Mouse (Mus musculus) heart, adult 2 months (tissue): ENCODE measurements at regions not wholly inside any gene's neighbourhood (a gene's known extent, or its start where the extent isn't known, plus 50 kb on each side); places are given as distances from the start of the nearest gene placed in this dataset.

Source experiments
- DNase-seq, 2 experiments: peaks; one replicate each; pipeline ENCODE4 v3.0.0; 2021
- H3K27ac ChIP-seq: fragments of 200-600 bp; 2 replicates; pipeline ENCODE4 v1.8.1; 2022
- H3K27me3 ChIP-seq: fragments of 200-500 bp; 2 replicates; pipeline ENCODE4 v1.6.1; 2012; ENCODE audit warnings: mild to moderate bottlenecking, low read length, inconsistent platforms, mixed read lengths; ENCODE audit not compliant: control insufficient read depth, insufficient read depth
- H3K36me3 ChIP-seq: fragments of 200-500 bp; 2 replicates; pipeline ENCODE4 v1.6.1; 2012; ENCODE audit warnings: low read length, inconsistent platforms; ENCODE audit not compliant: control insufficient read depth, insufficient read depth
- H3K4me1 ChIP-seq: fragments of 200-500 bp; 2 replicates; pipeline ENCODE4 v1.6.1; 2011; ENCODE audit warnings: low read length; ENCODE audit not compliant: control insufficient read depth, insufficient read depth
- H3K4me3 ChIP-seq: fragments of 200-600 bp; 2 replicates; pipeline ENCODE4 v1.8.1; 2022
- H3K79me2 ChIP-seq: fragments of 200-500 bp; replicated peaks from 2 replicates; pipeline ENCODE4 v1.6.1; 2012; ENCODE audit warnings: mild to moderate bottlenecking, inconsistent platforms, low read length, moderate library complexity, mixed read lengths; ENCODE audit not compliant: control insufficient read depth, insufficient read depth
- H3K9ac ChIP-seq: fragments of 200-500 bp; 2 replicates; pipeline ENCODE4 v1.6.1; 2012; ENCODE audit warnings: low read depth, mild to moderate bottlenecking, control low read depth, inconsistent platforms, low read length, mixed read lengths
- CTCF ChIP-seq: fragments of 200-600 bp; IDR thresholded peaks from 2 replicates; pipeline ENCODE4 v1.8.1; 2022; ENCODE audit warnings: antibody characterized with exemption, mild to moderate bottlenecking, moderate library complexity
- EP300 ChIP-seq: fragments of 200-500 bp; IDR thresholded peaks from 2 replicates; pipeline ENCODE4 v1.6.1; 2011; ENCODE audit warnings: low read depth, low read length, control low read depth; ENCODE audit not compliant: insufficient read depth
- POLR2A ChIP-seq: fragments of 200-500 bp; IDR thresholded peaks from 2 replicates; pipeline ENCODE4 v1.6.1; 2011; ENCODE audit warnings: mild to moderate bottlenecking, low read depth, low read length, control low read depth; ENCODE audit not compliant: insufficient read depth
- WGBS: fragments of 180-500 bp; shearing (Covaris S2); methylation state at CpG from one replicate; pipeline ENCODE4 v1.1.7; 2018; 5-methylcytosine and 5-hydroxymethylcytosine counted together
- intact Hi-C: fragments of 180-260 bp; cut with DNase I; formaldehyde crosslinking; loops from one replicate; pipeline ENCODE4 v1.15.1; 2025

- Histone ChIP-seq H3K4me3 (no peak overlapping the region), H3K4me1 (no peaks in the 10 kb centered on the region), H3K36me3 (no peaks in the 10 kb centered on the region), H3K27ac (no peak overlapping the region), H3K9ac (no peak overlapping the region), H3K27me3 (no peaks in the 10 kb centered on the region), H3K79me2 (no peaks in the 10 kb centered on the region)
- intact Hi-C loops: no loop called here
- no peak for DNase-seq
- TF ChIP-seq CTCF (no peak), POLR2A (no peak), EP300 (no peak)
- WGBS: 68% methylated on average over 5 of the region's 5 CpGs
Observed at GRCm38 (mm10) chr7:75968177-75968576, 120.1 kb downstream of the Klhl25 start.

GRCm38 (mm10) chr7:75970914-75971313 lies 122.8 kb downstream of the Klhl25 start:
- no peak for DNase-seq
- H3K79me2 ChIP-seq: no peaks in the 10 kb centered on the region
- no peak overlapping the region for H3K4me3 ChIP-seq
- no peak overlapping the region for H3K9ac ChIP-seq
- WGBS: 62% methylated on average over 7 of the region's 7 CpGs
- no peak overlapping the region for H3K27ac ChIP-seq
- no peaks in the 10 kb centered on the region for H3K36me3 ChIP-seq
- no peaks in the 10 kb centered on the region for H3K4me1 ChIP-seq
- intact Hi-C loops: no loop called here
- no peak for TF ChIP-seq POLR2A
- no peak for TF ChIP-seq CTCF
- no peak for TF ChIP-seq EP300
- H3K27me3 ChIP-seq: no peaks in the 10 kb centered on the region

GRCm38 (mm10) chr7:75971706-75972105 lies 123.6 kb downstream of the Klhl25 start:
- Histone ChIP-seq H3K36me3 (no peaks in the 10 kb centered on the region), H3K79me2 (no peaks in the 10 kb centered on the region), H3K4me3 (no peak overlapping the region), H3K9ac (no peak overlapping the region), H3K27ac (no peak overlapping the region), H3K27me3 (no peaks in the 10 kb centered on the region), H3K4me1 (no peaks in the 10 kb centered on the region)
- TF ChIP-seq POLR2A (no peak), CTCF (no peak), EP300 (no peak)
- WGBS: 83% methylated on average over 3 of the region's 3 CpGs
- intact Hi-C loops: no loop called here
- DNase-seq: no peak

GRCm38 (mm10) chr7:75981560-75981959 lies 133.4 kb downstream of the Klhl25 start:
- no peaks in the 10 kb centered on the region for H3K36me3 ChIP-seq
- no peak for DNase-seq
- no peak overlapping the region for H3K27ac ChIP-seq
- no peaks in the 10 kb centered on the region for H3K79me2 ChIP-seq
- no peak overlapping the region for H3K9ac ChIP-seq
- H3K27me3 ChIP-seq: no peaks in the 10 kb centered on the region
- 69% methylated on average over 5 of the region's 5 CpGs for WGBS
- no peak overlapping the region for H3K4me3 ChIP-seq
- no peak for TF ChIP-seq CTCF
- H3K4me1 ChIP-seq: no peaks in the 10 kb centered on the region
- intact Hi-C loops: no loop called here

- no peak for DNase-seq
- H3K36me3 ChIP-seq: no peaks in the 10 kb centered on the region
- no peak overlapping the region for H3K4me3 ChIP-seq
- no peaks in the 10 kb centered on the region for H3K27me3 ChIP-seq
- no peak overlapping the region for H3K27ac ChIP-seq
- H3K9ac ChIP-seq: no peak overlapping the region
- TF ChIP-seq CTCF (no peak), EP300 (no peak)
- intact Hi-C loops: no loop called here
- 28% methylated on average over 23 of the region's 23 CpGs for WGBS
- no peaks in the 10 kb centered on the region for H3K79me2 ChIP-seq
- H3K4me1 ChIP-seq: no peaks in the 10 kb centered on the region
Observed at GRCm38 (mm10) chr7:75983029-75983808, 135.1 kb downstream of the Klhl25 start.

GRCm38 (mm10) chr7:75983809-75984171 lies 135.7 kb downstream of the Klhl25 start:
- no peaks in the 10 kb centered on the region for H3K27me3 ChIP-seq
- H3K27ac ChIP-seq: no peak overlapping the region
- no peak for DNase-seq
- no peaks in the 10 kb centered on the region for H3K36me3 ChIP-seq
- no peak overlapping the region for H3K4me3 ChIP-seq
- 58% methylated on average over 7 of the region's 7 CpGs for WGBS
- intact Hi-C loops: no loop called here
- H3K79me2 ChIP-seq: no peaks in the 10 kb centered on the region
- TF ChIP-seq POLR2A: no peak
- TF ChIP-seq CTCF: no peak
- no peak for TF ChIP-seq EP300
- no peaks in the 10 kb centered on the region for H3K4me1 ChIP-seq
- no peak overlapping the region for H3K9ac ChIP-seq
